Mouse (Mus musculus) intestine, postnatal 0 days (tissue): ENCODE results near the gene Ermp1. TPM values are rescaled to one million over a fixed set of nuclear protein-coding genes. Genes with fewer than 3 reads are reported as not detected.

Experiments
- ATAC-seq: fragments of 200-750 bp; cut with Nextera tagmentation; 2 replicates; pipeline ENCODE4 v1.8.0; 2017; ENCODE audit warnings: mild to moderate bottlenecking, moderate TSS enrichment, moderate library complexity
- H3K27ac ChIP-seq: fragments of 300-500 bp; sonication (generic); 2 replicates; pipeline ENCODE4 v1.5.1; 2014; ENCODE audit warnings: mild to moderate bottlenecking, low read depth, low read length, moderate library complexity
- H3K27me3 ChIP-seq: fragments of 300-500 bp; sonication (generic); replicated peaks from 2 replicates; pipeline ENCODE4 v1.6.1; 2014; ENCODE audit warnings: low read length, mixed read lengths; ENCODE audit not compliant: control insufficient read depth, insufficient read depth
- H3K36me3 ChIP-seq: fragments of 300-500 bp; sonication (generic); 2 replicates; pipeline ENCODE4 v1.6.1; 2014; ENCODE audit warnings: mild to moderate bottlenecking, moderate library complexity; ENCODE audit not compliant: control insufficient read depth, insufficient read depth
- H3K4me1 ChIP-seq: fragments of 300-500 bp; sonication (generic); replicated peaks from 2 replicates; pipeline ENCODE4 v1.6.1; 2014; ENCODE audit warnings: antibody characterized with exemption, low read length, mixed read lengths; ENCODE audit not compliant: control insufficient read depth, insufficient read depth
- H3K4me2 ChIP-seq: fragments of 300-500 bp; sonication (generic); replicated peaks from 2 replicates; pipeline ENCODE4 v1.6.1; 2014; ENCODE audit warnings: low read depth, mild to moderate bottlenecking, moderate library complexity
- H3K4me3 ChIP-seq: fragments of 300-500 bp; sonication (generic); 2 replicates; pipeline ENCODE4 v1.5.1; 2014; ENCODE audit warnings: low read depth, low read length
- H3K9ac ChIP-seq: fragments of 300-500 bp; sonication (generic); 2 replicates; pipeline ENCODE4 v1.6.1; 2014; ENCODE audit warnings: mild to moderate bottlenecking, low read depth, low read length
- H3K9me3 ChIP-seq: fragments of 300-500 bp; sonication (generic); 2 replicates; pipeline ENCODE4 v1.6.1; 2016; ENCODE audit warnings: mixed run types; ENCODE audit not compliant: control insufficient read depth
- CTCF ChIP-seq: sonication (generic); IDR thresholded peaks from 2 replicates; pipeline ENCODE4 v1.5.1; 2016; ENCODE audit warnings: low read depth, mild to moderate bottlenecking, control low read depth, antibody characterized with exemption, moderate library complexity
- WGBS: fragments of 180-500 bp; shearing (Covaris S2); extraction: QIAGEN DNeasy Blood & Tissue Kit; methylation state at CpG from one replicate; pipeline ENCODE4 v1.1.7; 2014; 5-methylcytosine and 5-hydroxymethylcytosine counted together
- polyA plus RNA-seq: library from polyadenylated mRNA; unstranded; fragments of >200 nt; fragmentation: Nextera tagmentation; extraction: Ambion mirVana; gene quantifications from 2 replicates; pipeline ENCODE4 v1.2.1, GENCODE M21; 2015

Gene Ermp1
- polyA plus RNA-seq, 1 experiment from 2014 or later = 8.3 TPM

DNA sequence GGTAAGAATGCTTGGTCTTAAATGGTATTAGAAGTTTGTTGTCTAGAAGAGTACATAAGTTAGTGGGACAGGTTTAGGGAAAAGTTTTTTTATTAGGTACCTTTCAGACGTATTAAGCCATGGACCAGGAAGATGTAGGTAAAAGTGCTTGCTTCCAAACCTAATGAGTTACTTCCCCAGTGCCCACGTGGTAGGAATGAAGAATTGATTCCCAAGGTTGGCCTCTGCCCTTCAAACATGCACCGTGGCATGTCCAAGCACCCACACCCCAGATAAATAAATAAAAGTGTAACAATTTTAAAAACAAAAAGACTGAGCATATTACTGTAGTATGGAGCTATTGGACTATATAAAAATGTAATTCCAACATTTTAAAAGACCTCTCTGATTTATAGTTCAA lies 85.6 kb downstream of the Ermp1 start:
- H3K36me3 ChIP-seq = peaks cover 4% of the 10 kb centered on the region; the same call in 1 of the 2 replicates
- no peaks in the 10 kb centered on the region for H3K4me1 ChIP-seq
- no peak overlapping the region for H3K4me2 ChIP-seq
- no peak for TF ChIP-seq CTCF
- no peak overlapping the region for H3K9ac ChIP-seq
- H3K9me3 ChIP-seq = no peaks in the 10 kb centered on the region
- no peak overlapping the region for H3K27ac ChIP-seq
- H3K27me3 ChIP-seq = no peaks in the 10 kb centered on the region
- no peak for ATAC-seq
- no peak overlapping the region for H3K4me3 ChIP-seq
- WGBS = 40% methylated on average over 3 of the region's 3 CpGs

DNA sequence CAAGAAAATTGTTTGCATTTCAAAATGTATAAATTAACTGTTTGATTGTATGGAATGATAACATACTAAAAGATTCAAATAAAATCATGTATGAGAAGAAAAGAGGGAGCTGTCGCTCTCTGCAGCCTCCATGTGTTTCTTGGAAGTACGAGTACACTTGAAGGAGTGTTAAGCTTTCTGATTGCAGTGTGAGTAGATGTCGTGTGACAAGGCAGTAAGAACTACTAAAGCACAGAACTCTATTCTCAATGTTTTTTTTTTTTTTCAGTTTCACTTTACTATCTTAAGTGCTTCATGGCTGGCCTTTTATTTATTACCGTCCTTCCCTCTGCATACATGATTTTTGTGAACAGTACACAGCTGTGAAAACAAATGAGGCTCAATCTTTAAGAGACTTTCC lies 86.0 kb downstream of the Ermp1 start:
- no peak overlapping the region for H3K4me3 ChIP-seq
- H3K36me3 ChIP-seq = peaks cover 4% of the 10 kb centered on the region; the same call in 1 of the 2 replicates

More for the DNA sequence above, 86.0 kb downstream of the Ermp1 start:
- no peak for TF ChIP-seq CTCF
- no peaks in the 10 kb centered on the region for H3K27me3 ChIP-seq
- ATAC-seq = no peak
- no peaks in the 10 kb centered on the region for H3K9me3 ChIP-seq
- no peak overlapping the region for H3K9ac ChIP-seq
- H3K4me2 ChIP-seq = no peak overlapping the region
- H3K4me1 ChIP-seq = no peaks in the 10 kb centered on the region
- no peak overlapping the region for H3K27ac ChIP-seq
- 48% methylated on average over 4 of the region's 4 CpGs for WGBS

Other genes with a start within 250 kb of the Ermp1 start
- 0.17 TPM in 1 of 2 replicates, not detected in the other for gene Pdcd1lg2, start 237.5 kb downstream of the Ermp1 start, polyA plus RNA-seq
- gene Ric1, start 126.1 kb downstream of the Ermp1 start, polyA plus RNA-seq = 10.2 and 12.0 TPM in 2 replicates
- gene Mlana, start 49.4 kb upstream of the Ermp1 start, polyA plus RNA-seq = 2.7 and 2.9 TPM in 2 replicates
- gene 9930021J03Rik, start 157.6 kb upstream of the Ermp1 start, polyA plus RNA-seq = 3.4 and 4.1 TPM in 2 replicates
- 6.5 and 6.6 TPM in 2 replicates for gene Ranbp6, start 164.6 kb upstream of the Ermp1 start, polyA plus RNA-seq